Mouse (Mus musculus) testis, adult 2 months (tissue): ENCODE measurements around the gene Rpl37a.

ENCODE experiments used
- CTCF ChIP-seq: fragments of 200-500 bp; IDR thresholded peaks from 2 replicates; pipeline ENCODE4 v1.5.1; 2012; ENCODE audit warnings: low read depth, mild to moderate bottlenecking, inconsistent platforms, low read length, moderate library complexity; ENCODE audit not compliant: control insufficient read depth, insufficient read depth, insufficient replicate concordance
- POLR2A ChIP-seq: fragments of 200-500 bp; IDR thresholded peaks from 2 replicates; pipeline ENCODE4 v1.6.1; 2012; ENCODE audit warnings: low read depth, mild to moderate bottlenecking, inconsistent platforms, low read length, moderate library complexity; ENCODE audit not compliant: control insufficient read depth

- TF ChIP-seq POLR2A (no peak), CTCF (peak; percentile 57; the same call in 1 of the 2 replicates)
Measured at GRCm38 (mm10) chr1:72718846-72719245, 7.8 kb downstream of the Rpl37a start.
